Mouse (Mus musculus) ES-E14 (cell line): ENCODE data around the gene Gm21188.
"Not testable (repeated sequence)": the region's sequence is repeated elsewhere in the genome, so short reads cannot be mapped to it uniquely, and the experiment has no call there.

Experiments
- HCFC1 ChIP-seq: IDR thresholded peaks from 2 replicates; pipeline ENCODE4 v1.6.1; 2012; ENCODE audit warnings: low read length, inconsistent platforms, borderline replicate concordance; ENCODE audit not compliant: insufficient read depth
- ZNF384 ChIP-seq: IDR thresholded peaks from 2 replicates; pipeline ENCODE4 v1.6.1; 2012; ENCODE audit warnings: low read depth, low read length, inconsistent platforms

DNA sequence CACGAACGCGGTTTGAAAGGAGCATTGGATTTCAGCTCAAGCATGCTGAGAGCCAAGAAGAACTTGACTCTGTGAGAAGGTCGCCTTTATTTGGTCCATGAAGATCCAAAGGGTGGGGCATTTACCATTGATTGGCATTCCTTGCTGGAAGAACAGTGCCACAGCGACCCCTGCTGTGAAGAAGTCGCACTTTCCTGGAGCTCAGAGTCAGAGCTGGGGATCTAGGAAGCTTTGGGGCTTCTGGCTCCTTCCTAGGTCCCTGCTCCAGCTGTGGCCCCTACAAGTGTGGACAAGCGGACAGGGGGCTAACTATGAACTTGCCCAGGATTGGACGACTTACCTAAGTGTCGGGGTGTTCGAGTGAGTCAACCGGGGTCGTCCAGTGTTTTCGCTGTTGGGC is 18.9 kb upstream of the Gm21188 start:
- TF ChIP-seq ZNF384, HCFC1: not testable (repeated sequence)
